Mouse (Mus musculus) heart, adult 18-20 months (tissue): ENCODE measurements around the gene Gper1. TPM values are rescaled to one million over a fixed set of nuclear protein-coding genes. Genes with fewer than 3 reads are reported as not detected.

ENCODE experiments used
- DNase-seq, 2 experiments: peaks; one replicate each; pipeline ENCODE4 v3.0.0; 2021 to 2022; ENCODE audit warnings: mixed read lengths in 1 of 2
- long read RNA-seq, 2 experiments: library from polyadenylated mRNA; stranded (forward); transcript quantifications; one replicate each; pipeline ENCODE4 v2.0.0; 2021
- total RNA-seq, 2 experiments: library from RNA; stranded (reverse); gene quantifications; 2 replicates each; pipeline ENCODE4 v1.2.3; 2021

Gene Gper1
- total RNA-seq = 1 to 10 TPM; 1.1 to 1.3 TPM
- long read RNA-seq, experiment 1, partial matches to known transcripts = 0 of 2 reads
- long read RNA-seq, experiment 1, other reads (novel, unspliced or antisense) = 0 of 2 reads
- long read RNA-seq, experiment 2 = 0 reads

GRCm38 (mm10) chr5:139423026-139423865, at the start of gene Gper1:
Gene Gper1, plus strand, starts transcription at chr5:139423151.
- DNase-seq = no peak

GRCm38 (mm10) chr5:139373889-139374444, 49.0 kb upstream of the Gper1 start:
- DNase-seq = no peak

GRCm38 (mm10) chr5:139374841-139375240, 48.1 kb upstream of the Gper1 start:
- DNase-seq = no peak

- DNase-seq = peak; percentile 84 to 85
Measured at GRCm38 (mm10) chr5:139377468-139378270, 45.3 kb upstream of the Gper1 start, which contains the start of gene Gpr146. Gene Gpr146, plus strand, starts transcription at chr5:139377697.

GRCm38 (mm10) chr5:139378271-139378556, 44.7 kb upstream of the Gper1 start:
- no peak for DNase-seq

GRCm38 (mm10) chr5:139378986-139379629, 43.8 kb upstream of the Gper1 start:
- DNase-seq = peak; percentile 87 to 92

- DNase-seq = peak in 1 of 2 experiments; percentile 48
Measured at GRCm38 (mm10) chr5:139379771-139380384, 43.1 kb upstream of the Gper1 start.

GRCm38 (mm10) chr5:139380385-139381248, 42.3 kb upstream of the Gper1 start:
- peak; percentile 98 to 99 for DNase-seq

- DNase-seq = peak; percentile 64 to 68
Measured at GRCm38 (mm10) chr5:139381586-139382513, 41.1 kb upstream of the Gper1 start.

- DNase-seq = peak; percentile 84 to 91
Measured at GRCm38 (mm10) chr5:139382760-139383159, 40.2 kb upstream of the Gper1 start.

- no peak for DNase-seq
Measured at GRCm38 (mm10) chr5:139383234-139383633, 39.7 kb upstream of the Gper1 start.

GRCm38 (mm10) chr5:139384531-139384930, 38.4 kb upstream of the Gper1 start:
- peak; percentile 77 to 84 for DNase-seq

- no peak for DNase-seq
Measured at GRCm38 (mm10) chr5:139386047-139386446, 36.9 kb upstream of the Gper1 start.

- peak in 1 of 2 experiments; percentile 46 for DNase-seq
Measured at GRCm38 (mm10) chr5:139387329-139388194, 35.4 kb upstream of the Gper1 start.

- peak; percentile 58 to 84 for DNase-seq
Measured at GRCm38 (mm10) chr5:139388195-139388570, 34.8 kb upstream of the Gper1 start.

GRCm38 (mm10) chr5:139388694-139389675, 34.0 kb upstream of the Gper1 start:
- no peak for DNase-seq

- DNase-seq = peak; percentile 86 to 91
Measured at GRCm38 (mm10) chr5:139389676-139390061, 33.3 kb upstream of the Gper1 start.
